Mouse (Mus musculus) adrenal gland, adult (tissue): ENCODE measurements around the gene Igfbp2.

Experiments used
- DNase-seq, 2 experiments: peaks; one replicate each; pipeline ENCODE4 v3.0.0; 2022 to 2023; ENCODE audit warnings: low spot score in 1 of 2; ENCODE audit not compliant: inconsistent age in 2 of 2

Igfbp2 gene

DNA sequence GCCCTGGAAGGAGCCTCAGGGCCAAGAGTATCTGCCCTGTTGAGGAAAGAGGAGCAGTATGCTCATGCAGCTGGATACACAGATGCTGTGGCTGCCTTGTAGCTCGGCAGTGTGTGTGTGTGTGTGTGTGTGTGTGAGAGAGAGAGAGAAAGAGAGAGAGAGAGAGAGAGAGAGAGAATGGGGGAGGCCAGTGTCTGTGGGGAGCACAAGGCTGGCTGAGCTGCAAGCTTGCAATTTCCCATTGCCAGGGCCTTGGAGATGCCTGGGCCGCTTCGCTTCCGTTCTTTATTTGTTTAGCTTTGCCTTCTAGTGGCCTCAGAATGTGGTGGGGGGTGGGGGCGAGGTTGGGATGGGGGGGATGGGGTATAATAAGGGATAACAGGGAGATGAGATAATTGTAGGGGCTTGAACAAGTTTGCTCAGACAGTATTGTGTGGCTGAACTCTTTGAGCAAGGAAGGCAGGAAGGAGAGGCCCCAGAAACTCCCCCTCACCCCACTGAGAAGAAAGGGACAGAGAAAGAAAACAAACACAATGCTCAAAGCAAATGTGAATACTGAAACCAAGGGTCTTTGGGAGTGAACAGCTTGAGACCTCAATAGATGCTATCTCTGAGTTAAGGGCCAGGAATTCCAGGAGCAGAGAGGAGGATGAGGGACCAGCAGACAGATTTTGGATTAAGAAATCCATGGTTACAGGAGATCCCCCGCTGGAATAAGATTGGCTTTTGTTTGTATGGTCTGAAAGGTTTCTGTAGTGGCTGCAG is 10.5 kb upstream of the Igfbp2 start:
- DNase-seq, result no peak

DNA sequence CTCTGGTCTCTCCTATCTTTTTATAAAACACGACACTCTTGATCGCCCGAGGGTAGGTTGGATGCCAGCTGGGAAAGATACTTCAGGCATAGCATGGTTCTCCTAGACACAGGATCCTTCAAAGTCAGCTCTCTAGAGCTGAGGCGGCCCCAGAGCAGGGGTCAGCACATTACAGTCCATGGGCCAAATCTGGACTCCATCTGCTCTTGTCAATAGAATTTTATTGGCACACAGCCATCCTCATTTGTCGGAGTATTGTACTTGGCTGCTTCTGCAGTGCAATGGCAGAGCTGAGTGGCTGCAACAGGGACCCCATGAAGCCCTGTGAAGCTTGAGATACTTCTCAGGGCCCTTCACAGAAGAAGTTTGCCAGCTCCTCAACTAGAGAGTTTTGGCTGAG is 9.1 kb upstream of the Igfbp2 start:
- no peak for DNase-seq

DNA sequence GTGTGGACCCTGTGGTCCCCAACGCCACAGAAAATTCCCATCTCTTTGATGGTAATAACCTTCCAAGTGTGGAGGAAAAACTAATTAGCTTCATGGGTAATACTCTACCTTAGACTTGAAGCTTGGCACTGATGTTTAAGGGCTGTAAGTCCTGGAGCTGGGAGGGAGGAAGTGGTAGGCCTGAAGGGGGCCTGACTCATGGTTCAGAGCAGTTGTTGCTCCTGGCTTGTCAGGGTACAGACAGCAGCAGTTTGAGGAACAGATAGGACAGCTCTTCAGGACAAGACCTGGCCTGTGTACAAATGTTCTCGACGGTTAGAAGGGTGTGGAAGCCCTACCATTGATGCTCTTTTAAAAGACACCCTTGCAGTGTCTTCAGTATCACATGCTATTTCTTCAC is 8.7 kb upstream of the Igfbp2 start:
- no peak for DNase-seq

DNA sequence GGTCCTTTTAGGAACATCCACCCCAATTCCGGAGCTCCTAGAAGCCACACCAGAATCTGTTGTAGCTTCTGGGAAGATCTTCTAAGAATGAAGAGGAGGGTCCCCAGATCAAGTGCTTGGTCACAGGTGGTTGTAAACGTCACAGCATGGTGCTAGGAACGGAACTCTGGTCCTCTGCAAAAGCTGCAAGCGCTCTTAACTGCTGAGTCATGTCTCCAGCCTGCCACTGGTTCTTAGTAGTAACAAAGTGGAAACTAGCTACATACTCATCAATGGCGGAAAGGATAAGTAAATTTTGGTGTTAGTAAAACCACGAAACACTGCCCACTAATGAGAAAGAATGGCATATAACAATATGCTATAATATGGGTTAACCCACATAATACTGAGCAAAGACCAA is 4.3 kb upstream of the Igfbp2 start:
- DNase-seq, result no peak

DNA sequence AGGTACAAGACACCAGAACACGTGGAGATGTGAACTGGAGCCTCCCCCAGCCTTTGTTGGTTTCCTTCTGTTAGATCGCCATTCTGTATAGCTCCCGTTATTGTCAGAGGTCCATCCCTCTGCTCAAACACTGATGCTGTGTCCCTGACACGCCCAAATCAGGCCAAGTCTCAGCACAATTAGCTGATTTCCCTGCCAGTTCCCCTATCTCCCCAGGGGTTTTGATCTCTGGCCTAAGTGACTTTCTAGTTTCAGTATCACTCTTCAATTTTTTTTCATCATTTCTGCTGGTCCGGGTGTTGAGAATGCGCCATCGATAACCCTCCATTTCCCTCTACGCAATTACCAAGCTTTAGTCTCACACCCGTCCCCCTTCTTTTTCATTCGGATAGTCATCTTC is 1.4 kb upstream of the Igfbp2 start:
- no peak for DNase-seq

DNA sequence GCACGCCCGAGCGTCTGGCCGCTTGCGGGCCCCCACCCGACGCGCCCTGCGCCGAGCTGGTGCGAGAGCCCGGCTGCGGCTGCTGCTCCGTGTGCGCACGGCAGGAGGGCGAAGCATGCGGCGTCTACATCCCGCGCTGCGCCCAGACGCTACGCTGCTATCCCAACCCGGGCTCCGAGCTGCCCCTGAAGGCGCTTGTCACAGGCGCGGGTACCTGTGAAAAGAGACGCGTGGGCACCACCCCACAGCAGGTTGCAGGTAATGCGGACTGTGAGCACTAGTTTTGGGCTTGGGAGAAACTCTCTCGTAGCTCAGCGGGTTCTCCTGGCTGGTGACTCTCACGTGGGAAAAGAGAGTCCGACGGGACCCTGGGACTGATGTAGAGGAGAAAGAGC is 401 bp downstream of the Igfbp2 start:
- DNase-seq, result peak; percentile 21 to 64

DNA sequence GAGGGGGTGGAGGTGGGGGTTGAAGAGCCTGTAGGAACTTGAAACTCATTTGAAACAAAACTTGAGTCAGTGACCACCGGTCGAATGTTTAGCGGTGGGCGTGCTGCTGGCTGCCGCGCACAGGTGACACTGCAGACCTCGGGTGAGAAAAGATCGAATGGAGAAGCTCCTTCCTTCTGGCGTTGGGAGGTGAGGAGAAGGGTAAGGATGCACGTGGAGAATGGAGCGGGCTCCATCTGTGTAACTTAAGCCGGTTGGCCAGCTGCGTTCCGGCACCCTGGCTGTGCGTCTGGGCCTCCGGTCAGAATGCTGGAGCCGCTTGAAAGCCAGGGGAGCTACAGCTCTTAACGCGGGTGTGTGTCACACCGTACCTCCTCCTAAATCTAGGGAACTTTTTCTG is 983 bp downstream of the Igfbp2 start:
- no peak for DNase-seq

DNA sequence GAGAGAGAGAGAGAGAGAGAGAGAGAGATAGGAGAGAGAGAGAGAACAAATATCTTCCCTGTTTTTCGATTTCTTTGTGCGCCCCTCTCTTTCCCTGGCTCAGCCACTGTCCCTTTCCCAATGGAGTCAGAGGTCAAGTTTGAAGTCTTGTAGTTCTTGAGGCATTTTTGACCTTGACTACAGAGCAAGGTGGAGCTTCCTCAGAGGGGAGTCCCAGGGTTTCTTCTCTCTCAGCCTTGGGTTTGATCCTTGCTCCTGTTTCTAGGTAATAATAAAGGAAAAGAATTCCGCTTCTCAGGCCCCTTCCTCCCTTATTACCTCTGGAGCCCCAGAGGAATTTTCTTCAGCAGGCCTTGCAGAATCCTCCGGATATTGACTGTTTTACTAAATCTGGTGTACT is 1.6 kb downstream of the Igfbp2 start:
- no peak for DNase-seq

DNA sequence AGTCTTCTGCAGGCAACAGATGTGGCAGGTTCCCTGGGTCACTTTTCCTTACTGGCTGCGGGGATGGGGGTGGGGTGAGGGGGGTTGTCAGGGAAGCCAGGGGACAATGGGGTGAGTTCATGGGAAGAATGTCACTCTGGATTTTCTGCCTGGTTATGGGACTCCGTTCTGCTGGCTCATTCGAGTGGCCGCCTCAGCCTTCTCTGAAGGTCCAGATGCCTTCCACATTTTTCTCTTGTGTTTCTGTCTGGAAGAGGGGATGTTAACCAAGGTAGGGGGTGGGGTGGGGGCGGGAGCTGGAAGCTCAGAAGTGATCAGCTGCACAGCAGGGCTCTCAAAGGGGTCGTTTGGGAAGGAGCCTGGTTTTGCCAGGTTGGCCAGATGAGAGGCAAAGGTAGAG is 2.1 kb downstream of the Igfbp2 start:
- DNase-seq, result no peak

DNA sequence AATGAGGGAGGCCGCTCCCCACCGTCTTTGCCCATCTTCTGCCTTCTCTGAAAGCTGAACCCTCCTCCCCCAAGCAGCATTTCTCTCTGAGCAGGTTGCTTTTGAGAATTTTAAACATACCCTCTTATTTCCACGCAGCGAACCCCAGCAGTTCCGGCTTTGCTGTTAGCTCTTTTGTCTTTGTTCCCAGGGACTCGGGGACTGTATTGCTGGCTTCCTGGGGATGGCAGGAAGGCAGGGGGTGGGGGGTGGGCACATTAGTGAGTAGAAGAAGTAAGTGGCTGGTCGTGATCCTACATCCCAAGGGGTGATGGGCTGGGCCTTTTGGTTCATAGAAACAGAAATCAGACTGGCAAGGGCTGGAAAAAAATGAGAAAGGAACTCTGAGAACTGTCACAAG is 2.6 kb downstream of the Igfbp2 start:
- DNase-seq, result no peak

DNA sequence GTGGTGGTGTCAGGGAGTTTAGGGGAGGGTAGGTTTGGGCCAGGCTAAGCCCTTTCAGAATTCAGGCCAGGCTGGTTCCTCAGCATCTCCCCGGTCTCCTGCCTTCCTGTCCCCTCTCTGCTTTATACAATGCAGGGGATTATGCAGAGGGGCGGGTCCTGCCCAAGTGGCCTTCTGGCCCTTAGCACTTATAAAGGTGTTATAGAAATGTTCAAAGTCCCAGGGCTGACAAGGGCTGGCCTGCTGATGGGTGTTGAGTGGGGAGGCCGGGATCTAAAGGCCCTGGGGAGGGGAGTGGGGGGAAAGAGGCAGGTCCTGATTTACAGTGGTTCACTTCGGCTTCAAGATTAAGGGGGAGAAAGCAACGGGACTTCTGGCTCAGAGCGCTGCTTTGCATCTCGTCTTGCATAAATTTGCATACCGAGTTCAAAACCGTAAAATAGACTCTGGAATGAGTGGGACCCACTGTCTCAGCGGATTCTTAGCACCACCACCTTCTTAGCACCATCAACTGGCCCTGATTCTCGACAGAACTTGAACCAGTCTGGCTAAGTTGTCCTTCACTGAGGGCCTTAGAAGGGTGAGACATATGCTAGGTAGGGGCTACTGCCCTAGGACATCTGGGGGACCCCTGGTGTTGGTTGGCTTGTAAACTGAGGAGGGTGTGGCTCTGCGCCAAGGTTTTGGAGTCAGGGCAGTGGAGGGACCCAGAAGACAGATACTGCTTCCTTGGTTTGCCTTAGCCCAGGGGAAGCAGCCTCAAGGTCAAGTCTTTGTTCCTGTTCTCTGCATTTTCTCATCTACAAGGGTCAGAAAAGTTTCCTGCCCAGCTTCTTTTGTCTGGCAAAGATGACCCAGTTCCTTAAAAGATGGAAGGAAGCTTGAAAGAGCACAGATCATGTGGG is 3.4 kb downstream of the Igfbp2 start:
- no peak for DNase-seq

DNA sequence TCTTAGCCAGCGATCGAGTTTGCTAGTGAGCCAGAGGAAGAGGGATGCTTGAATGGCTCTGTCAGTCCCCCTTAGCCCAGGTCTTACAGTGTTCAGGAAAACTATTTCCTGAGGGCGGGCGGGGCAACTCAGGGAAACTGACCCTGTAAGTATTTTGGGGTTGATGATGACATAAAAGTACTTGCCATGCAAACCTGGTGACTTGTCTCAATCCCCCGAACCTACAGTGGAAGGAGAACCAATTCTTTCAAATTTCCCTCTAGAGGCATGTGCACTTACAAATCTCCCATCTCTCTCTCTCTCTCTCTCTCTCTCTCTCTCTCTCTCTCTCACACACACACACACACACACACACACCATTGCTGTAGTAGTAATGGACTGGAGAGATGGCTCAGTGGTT is 4.5 kb downstream of the Igfbp2 start:
- DNase-seq, result no peak

DNA sequence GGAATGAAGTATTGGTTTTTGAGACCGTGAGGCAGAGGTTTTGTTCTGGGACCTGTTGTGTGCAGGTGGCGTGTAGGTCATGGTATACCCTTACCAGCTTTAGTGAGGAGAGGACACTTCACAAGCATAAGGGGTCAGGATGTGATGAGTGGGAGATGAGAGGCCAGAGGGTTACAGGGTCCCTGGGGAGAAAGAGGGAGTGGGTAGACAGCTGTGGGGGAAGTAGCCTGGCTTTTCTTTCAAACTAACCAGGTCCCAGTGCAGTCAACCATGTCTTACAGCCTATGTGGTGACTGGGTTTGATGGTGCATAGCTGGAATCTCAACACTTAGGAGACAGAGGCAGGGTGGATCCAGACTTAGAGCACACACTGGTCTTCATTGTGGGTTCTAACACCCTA is 6.2 kb downstream of the Igfbp2 start:
- DNase-seq, result no peak

DNA sequence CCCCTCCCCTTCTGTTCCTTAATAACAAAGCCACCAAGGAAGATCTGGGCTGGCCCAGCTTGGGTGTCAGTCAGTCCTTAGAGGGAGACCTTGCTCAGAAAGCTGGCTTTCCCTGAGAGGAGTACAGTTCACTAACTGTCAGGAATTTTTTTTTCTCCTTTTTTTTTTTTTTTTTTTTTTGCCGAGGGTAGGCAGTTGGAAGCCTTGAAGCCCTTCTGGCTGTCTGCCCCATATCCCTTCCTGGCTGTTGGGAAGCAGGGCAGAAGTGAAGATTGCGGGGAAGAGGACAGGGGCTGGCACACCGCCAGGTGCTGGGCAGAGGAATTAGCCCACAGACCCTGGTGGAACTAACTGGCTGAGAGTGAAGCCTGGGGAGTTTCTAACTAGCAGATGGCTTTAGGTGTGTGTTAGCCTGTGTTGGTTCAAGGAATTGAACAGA is 8.4 kb downstream of the Igfbp2 start:
- no peak for DNase-seq

DNA sequence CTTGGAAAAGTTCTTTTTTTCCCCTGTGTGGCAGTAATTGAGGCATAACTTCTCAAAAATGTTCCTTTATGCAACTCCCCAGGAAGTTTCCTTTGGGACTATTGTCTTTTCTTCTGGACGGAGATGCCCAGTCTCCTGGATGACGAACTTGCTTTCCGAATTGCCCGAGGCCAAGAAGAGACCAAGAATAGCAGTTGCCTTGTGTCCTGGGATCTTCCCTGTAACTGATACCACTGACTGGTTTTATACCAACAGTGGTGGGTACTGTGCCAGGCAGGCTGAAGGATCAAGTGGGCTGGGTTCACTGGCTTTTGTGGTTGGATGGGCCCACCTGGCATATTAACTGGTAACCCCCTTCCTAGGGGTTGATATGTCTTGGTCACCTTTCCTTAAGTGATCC is 9.3 kb downstream of the Igfbp2 start:
- DNase-seq, result no peak

DNA sequence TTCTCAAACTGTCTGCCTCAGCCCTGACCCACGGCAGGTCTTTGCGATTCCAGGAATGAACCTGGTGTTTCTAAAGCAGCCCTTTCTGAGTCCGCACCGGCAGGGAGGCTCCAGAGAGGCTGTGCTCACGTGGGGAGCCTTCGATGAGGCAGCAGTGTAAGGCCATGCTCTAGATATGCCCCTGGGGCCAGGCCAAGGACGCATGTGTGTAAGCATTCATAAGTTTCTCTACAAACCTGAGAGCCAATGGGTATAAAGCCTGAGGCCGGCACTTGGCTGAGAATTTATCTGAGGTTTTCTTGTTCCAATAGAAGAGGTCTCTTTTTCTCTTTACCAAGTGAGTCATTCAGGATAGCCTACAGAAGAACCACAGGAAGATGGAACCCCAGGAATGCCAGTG is 15.1 kb downstream of the Igfbp2 start:
- peak; percentile 45 to 84 for DNase-seq

DNA sequence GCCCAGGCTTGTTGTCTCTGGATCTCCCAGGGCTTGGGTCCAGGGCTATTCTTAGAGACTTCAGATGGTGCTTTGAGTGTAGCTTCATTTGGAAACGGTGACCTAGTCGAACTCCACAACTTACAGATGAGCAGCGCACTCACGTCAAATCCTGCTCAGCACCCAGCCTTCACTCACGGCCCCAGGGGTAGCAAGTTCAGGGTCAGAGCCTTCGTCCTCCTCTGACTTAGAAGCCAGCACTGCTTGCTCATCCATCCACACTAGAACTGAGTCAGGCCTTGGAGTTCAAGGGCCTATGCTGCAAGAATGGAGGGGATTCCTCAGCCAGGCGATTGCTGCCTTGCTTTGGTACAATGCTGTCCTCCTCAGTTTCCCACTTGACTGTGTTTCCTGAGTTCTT is 15.5 kb downstream of the Igfbp2 start:
- peak in 1 of 2 experiments; percentile 75 for DNase-seq

DNA sequence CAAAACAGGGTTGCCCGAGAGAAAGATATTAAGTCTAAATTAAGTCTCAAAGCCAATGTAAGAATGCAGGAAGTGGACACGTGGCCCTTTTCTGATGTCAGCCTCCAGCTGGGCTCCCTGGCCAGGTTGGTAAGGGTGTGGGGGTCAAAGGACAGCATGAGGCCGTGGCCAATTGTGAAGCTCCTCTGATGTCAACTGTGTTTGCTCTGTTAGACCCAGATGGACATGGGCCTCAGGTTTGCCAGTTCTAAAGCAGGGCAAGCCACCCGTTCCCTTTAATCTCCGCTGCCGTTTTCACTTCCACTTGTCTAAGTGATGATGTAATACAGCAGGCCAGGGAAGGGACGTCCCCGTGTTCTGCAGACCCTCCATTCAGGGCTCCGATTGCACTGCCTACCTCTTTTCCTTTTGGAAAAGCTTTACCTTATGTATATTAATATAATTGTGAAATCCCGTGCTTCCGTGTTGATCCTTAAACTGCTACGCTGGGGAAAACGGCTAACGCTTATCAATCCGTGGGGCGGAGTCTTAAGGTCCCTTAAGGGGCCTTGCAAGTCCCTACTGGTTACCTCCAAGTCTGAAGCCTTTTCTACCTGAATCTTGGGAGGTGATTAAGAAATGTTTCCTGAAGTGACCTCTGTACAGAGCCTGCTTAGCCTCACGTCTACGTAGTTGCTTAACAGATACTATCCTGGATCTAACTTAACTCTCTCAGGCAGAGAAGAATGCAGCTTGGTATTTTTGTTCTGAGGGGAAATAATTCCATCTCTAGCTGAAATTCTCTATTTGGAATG is 18.6 kb downstream of the Igfbp2 start:
- DNase-seq, result no peak

DNA sequence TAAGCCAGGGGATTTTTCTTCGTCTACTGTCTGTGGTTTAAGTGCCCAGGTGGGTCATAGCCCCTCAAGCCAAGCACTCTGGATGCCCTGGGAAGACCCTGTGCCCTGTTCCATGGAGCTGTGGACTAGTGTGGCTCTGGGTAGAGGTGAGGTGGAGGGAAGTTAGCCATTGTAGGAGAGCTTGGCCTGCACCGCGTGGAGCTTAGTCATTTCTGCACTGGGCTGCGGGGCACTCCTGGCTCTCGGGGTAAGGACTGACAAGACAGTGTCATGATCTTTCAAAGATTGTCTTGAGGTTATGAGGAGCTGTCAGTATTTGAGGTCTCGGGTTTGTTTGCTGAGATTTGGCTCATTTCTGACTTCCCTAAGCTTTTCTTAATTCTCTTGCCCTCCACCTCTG is 20.4 kb downstream of the Igfbp2 start:
- no peak for DNase-seq

DNA sequence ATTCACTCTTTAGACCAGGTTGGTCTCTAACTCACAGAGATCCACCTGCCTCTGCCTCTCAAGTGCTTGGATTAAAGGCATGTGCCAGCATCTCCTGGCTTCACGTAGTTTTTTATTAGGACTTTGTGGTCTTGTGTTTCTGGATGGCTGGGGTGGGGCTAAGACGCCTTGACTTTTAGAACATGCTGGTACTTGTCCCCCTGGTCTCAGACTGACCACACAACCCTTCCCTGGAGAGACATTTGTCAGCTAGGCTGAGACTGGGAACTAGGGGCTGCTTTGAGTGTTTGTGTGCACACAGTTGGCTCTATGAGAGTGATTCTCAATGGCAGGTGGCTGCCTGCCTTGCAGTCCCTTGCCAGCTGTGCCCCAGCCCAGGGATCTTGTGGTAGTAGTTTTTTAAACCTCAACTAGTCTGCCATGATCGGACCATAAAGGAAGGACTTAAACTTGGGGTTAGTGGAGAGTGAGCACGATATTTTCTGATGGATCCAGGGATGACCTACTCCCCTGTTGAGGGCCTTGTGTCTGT is 23.6 kb downstream of the Igfbp2 start:
- DNase-seq, result no peak

DNA sequence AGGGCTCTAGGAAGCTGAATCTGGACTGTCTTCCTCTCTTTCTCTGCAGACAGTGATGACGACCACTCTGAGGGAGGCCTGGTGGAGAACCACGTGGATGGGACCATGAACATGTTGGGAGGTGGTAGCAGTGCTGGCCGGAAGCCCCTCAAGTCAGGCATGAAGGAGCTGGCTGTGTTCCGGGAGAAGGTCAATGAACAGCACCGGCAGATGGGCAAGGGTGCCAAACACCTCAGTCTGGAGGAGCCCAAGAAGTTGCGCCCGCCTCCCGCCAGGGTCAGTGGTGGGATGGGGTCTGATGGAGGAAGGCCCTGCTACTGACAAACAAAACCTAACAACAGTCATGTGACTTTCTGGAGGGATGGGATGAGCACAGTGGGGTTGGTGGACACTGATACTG is 24.7 kb downstream of the Igfbp2 start:
- no peak for DNase-seq
